Mouse (Mus musculus) thymus, adult 2 months (tissue): ENCODE results near the gene Man2b2.

Experiments
- CTCF ChIP-seq: fragments of 200-500 bp; IDR thresholded peaks from 2 replicates; pipeline ENCODE4 v1.5.1; 2012; ENCODE audit warnings: mild to moderate bottlenecking, control low read depth, low read length, moderate library complexity, borderline replicate concordance; ENCODE audit not compliant: control insufficient read depth, poor library complexity, insufficient read depth; ENCODE audit errors: extremely low read depth
- POLR2A ChIP-seq: fragments of 200-500 bp; IDR thresholded peaks from 2 replicates; pipeline ENCODE4 v1.6.1; 2012; ENCODE audit warnings: mild to moderate bottlenecking, low read length, control low read depth, moderate library complexity; ENCODE audit not compliant: control insufficient read depth, poor library complexity, insufficient read depth; ENCODE audit errors: extremely low read depth

DNA sequence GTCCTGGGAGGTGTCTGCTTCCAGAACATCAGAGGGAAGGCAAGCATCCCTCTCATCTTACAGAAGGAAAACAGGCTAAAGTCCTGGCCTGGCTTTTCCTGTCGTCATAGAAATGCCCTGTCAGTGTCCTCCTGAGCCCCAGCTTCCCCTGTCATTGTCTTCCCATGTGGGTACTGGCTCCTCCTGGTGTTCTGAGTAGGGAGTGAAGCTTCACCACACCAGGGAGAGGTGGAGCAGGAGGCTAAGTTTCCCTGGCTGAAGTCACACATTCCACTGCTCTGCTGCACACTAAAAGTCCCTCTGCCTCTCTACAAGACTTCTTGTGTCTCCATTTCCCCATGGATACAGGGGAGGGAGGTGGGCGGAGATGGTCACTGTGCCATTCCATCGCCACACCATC is 12.7 kb downstream of the Man2b2 start:
- TF ChIP-seq POLR2A: no peak
- TF ChIP-seq CTCF: no peak
